Mouse (Mus musculus) C2C12 (cell line): ENCODE measurements around the gene Det1.

Experiments used
- CEBPB ChIP-seq: IDR thresholded peaks from one replicate; pipeline ENCODE4 v1.6.1; 2011; ENCODE audit warnings: low read depth, mild to moderate bottlenecking, control low read depth, moderate library complexity
- MYOD1 ChIP-seq: IDR thresholded peaks from one replicate; pipeline ENCODE4 v1.6.1; 2011; ENCODE audit warnings: low read depth; ENCODE audit not compliant: control insufficient read depth, insufficient read length
- MYOG ChIP-seq: IDR thresholded peaks from one replicate; pipeline ENCODE4 v1.6.1; 2011; ENCODE audit not compliant: control insufficient read depth, insufficient read length; ENCODE audit errors: extremely low read depth

GRCm38 (mm10) chr7:78864446-78864802 is 17.4 kb upstream of the Det1 start:
- TF ChIP-seq MYOD1 = no peak
- TF ChIP-seq CEBPB = no peak
- TF ChIP-seq MYOG = no peak
